Mouse (Mus musculus): ENCODE measurements around the gene Klf4. TPM values are rescaled to one million over a fixed set of nuclear protein-coding genes. Genes with fewer than 3 reads are reported as not detected.

Klf4 gene
- 9.6 and 12.1 TPM in 2 replicates for polyA plus RNA-seq (2015; fragmentation: Nextera tagmentation; extraction: Ambion mirVana)

- H3K9ac ChIP-seq, result peak within 1 kb of the TSS; percentile 64
- peaks cover 14% of the 10 kb centered on the region for H3K4me1 ChIP-seq (replicated peaks)
- H3K4me2 ChIP-seq (replicated peaks), result peak within 1 kb of the TSS; percentile 92
Observed at GRCm38 (mm10) chr4:55532407-55533195, at the start of gene Klf4. Gene Klf4 (minus strand): TSS chr4:55532466.

GRCm38 (mm10) chr4:55571432-55571831, 39.2 kb upstream of the Klf4 start:
- H3K4me1 ChIP-seq (replicated peaks), result no peaks in the 10 kb centered on the region
- no peaks in the 10 kb centered on the region for H3K9me3 ChIP-seq
- no peak overlapping the region for H3K27ac ChIP-seq
- no peak overlapping the region for H3K4me3 ChIP-seq (replicated peaks)
- H3K27me3 ChIP-seq (replicated peaks), result no peaks in the 10 kb centered on the region
- H3K4me2 ChIP-seq (replicated peaks), result no peak overlapping the region
- no peaks in the 10 kb centered on the region for H3K36me3 ChIP-seq
- WGBS, result 47% methylated on average over 2 of the region's 2 CpGs
- no peak overlapping the region for H3K9ac ChIP-seq
- peak; percentile 59 for ATAC-seq

More at GRCm38 (mm10) chr4:55532407-55533195, at the start of gene Klf4:
- peak; percentile 91 for ATAC-seq
- Histone ChIP-seq H3K9me3 (no peaks in the 10 kb centered on the region), H3K27me3 (replicated peaks) (peaks cover 12% of the 10 kb centered on the region), H3K36me3 (no peaks in the 10 kb centered on the region), H3K27ac (peak within 1 kb of the TSS; percentile 88), H3K4me3 (replicated peaks) (peak within 1 kb of the TSS; percentile 60)
- under 1% methylated on average over 70 of the region's 99 CpGs for WGBS

GRCm38 (mm10) chr4:55567986-55568385, 35.7 kb upstream of the Klf4 start:
- H3K4me2 ChIP-seq (replicated peaks), result no peak overlapping the region
- H3K36me3 ChIP-seq, result no peaks in the 10 kb centered on the region
- H3K27me3 ChIP-seq (replicated peaks), result no peaks in the 10 kb centered on the region
- H3K4me1 ChIP-seq (replicated peaks), result no peaks in the 10 kb centered on the region
- no peaks in the 10 kb centered on the region for H3K9me3 ChIP-seq
- WGBS, result 71% methylated on average over 9 of the region's 9 CpGs
- no peak overlapping the region for H3K27ac ChIP-seq
- H3K4me3 ChIP-seq (replicated peaks), result no peak overlapping the region
- no peak overlapping the region for H3K9ac ChIP-seq
- no peak for ATAC-seq

- Histone ChIP-seq H3K9me3 (no peaks in the 10 kb centered on the region), H3K27me3 (replicated peaks) (no peaks in the 10 kb centered on the region), H3K4me3 (replicated peaks) (no peak overlapping the region), H3K4me1 (replicated peaks) (no peaks in the 10 kb centered on the region), H3K36me3 (no peaks in the 10 kb centered on the region), H3K4me2 (replicated peaks) (no peak overlapping the region), H3K27ac (no peak overlapping the region), H3K9ac (no peak overlapping the region)
- ATAC-seq, result no peak
- 84% methylated on average over 5 of the region's 5 CpGs for WGBS
Observed at GRCm38 (mm10) chr4:55567575-55567974, 35.3 kb upstream of the Klf4 start.

GRCm38 (mm10) chr4:55564317-55564716, 32.1 kb upstream of the Klf4 start:
- no peaks in the 10 kb centered on the region for H3K36me3 ChIP-seq
- H3K27ac ChIP-seq, result no peak overlapping the region
- H3K9me3 ChIP-seq, result no peaks in the 10 kb centered on the region
- H3K27me3 ChIP-seq (replicated peaks), result no peaks in the 10 kb centered on the region
- WGBS, result 80% methylated on average over 2 of the region's 2 CpGs
- H3K4me2 ChIP-seq (replicated peaks), result no peak overlapping the region
- no peaks in the 10 kb centered on the region for H3K4me1 ChIP-seq (replicated peaks)
- H3K4me3 ChIP-seq (replicated peaks), result no peak overlapping the region
- ATAC-seq, result no peak
- H3K9ac ChIP-seq, result no peak overlapping the region

- Histone ChIP-seq H3K4me1 (replicated peaks) (no peaks in the 10 kb centered on the region), H3K27ac (no peak overlapping the region)
- ATAC-seq, result no peak
Observed at GRCm38 (mm10) chr4:55563050-55563449, 30.8 kb upstream of the Klf4 start.

GRCm38 (mm10) chr4:55562062-55562461, 29.8 kb upstream of the Klf4 start:
- H3K4me2 ChIP-seq (replicated peaks), result no peak overlapping the region
- H3K4me1 ChIP-seq (replicated peaks), result no peaks in the 10 kb centered on the region
- H3K27me3 ChIP-seq (replicated peaks), result no peaks in the 10 kb centered on the region
- no peak for ATAC-seq
- no peaks in the 10 kb centered on the region for H3K36me3 ChIP-seq
- no peak overlapping the region for H3K4me3 ChIP-seq (replicated peaks)
- no peak overlapping the region for H3K9ac ChIP-seq
- WGBS, result 86% methylated on average over 3 of the region's 3 CpGs
- H3K27ac ChIP-seq, result no peak overlapping the region
- H3K9me3 ChIP-seq, result no peaks in the 10 kb centered on the region

More at GRCm38 (mm10) chr4:55563050-55563449, 30.8 kb upstream of the Klf4 start:
- Histone ChIP-seq H3K4me3 (replicated peaks) (no peak overlapping the region), H3K9ac (no peak overlapping the region), H3K27me3 (replicated peaks) (no peaks in the 10 kb centered on the region), H3K4me2 (replicated peaks) (no peak overlapping the region), H3K36me3 (no peaks in the 10 kb centered on the region), H3K9me3 (no peaks in the 10 kb centered on the region)
- WGBS, result 83% methylated on average over 8 of the region's 8 CpGs

- H3K9ac ChIP-seq, result no peak overlapping the region
- no peaks in the 10 kb centered on the region for H3K4me1 ChIP-seq (replicated peaks)
- no peak for ATAC-seq
- no peaks in the 10 kb centered on the region for H3K27me3 ChIP-seq (replicated peaks)
- no peaks in the 10 kb centered on the region for H3K36me3 ChIP-seq
- no peak overlapping the region for H3K27ac ChIP-seq
- 78% methylated on average over 12 of the region's 12 CpGs for WGBS
- H3K9me3 ChIP-seq, result no peaks in the 10 kb centered on the region
- H3K4me3 ChIP-seq (replicated peaks), result no peak overlapping the region
- H3K4me2 ChIP-seq (replicated peaks), result no peak overlapping the region
Observed at GRCm38 (mm10) chr4:55546869-55547268, 14.6 kb upstream of the Klf4 start.

- Histone ChIP-seq H3K27me3 (replicated peaks) (no peaks in the 10 kb centered on the region), H3K9ac (no peak overlapping the region), H3K4me3 (replicated peaks) (no peak overlapping the region), H3K4me2 (replicated peaks) (no peak overlapping the region), H3K9me3 (no peaks in the 10 kb centered on the region), H3K27ac (no peak overlapping the region), H3K36me3 (no peaks in the 10 kb centered on the region), H3K4me1 (replicated peaks) (no peaks in the 10 kb centered on the region)
- WGBS, result 71% methylated on average over 2 of the region's 2 CpGs
- ATAC-seq, result no peak
Observed at GRCm38 (mm10) chr4:55542753-55543152, 10.5 kb upstream of the Klf4 start.

- Histone ChIP-seq H3K27ac (no peak overlapping the region), H3K36me3 (no peaks in the 10 kb centered on the region), H3K4me2 (replicated peaks) (no peak overlapping the region), H3K4me1 (replicated peaks) (no peaks in the 10 kb centered on the region), H3K4me3 (replicated peaks) (no peak overlapping the region), H3K9me3 (no peaks in the 10 kb centered on the region), H3K9ac (no peak overlapping the region), H3K27me3 (replicated peaks) (no peaks in the 10 kb centered on the region)
- WGBS, result 41% methylated on average over 4 of the region's 4 CpGs
- peak; percentile 56 for ATAC-seq
Observed at GRCm38 (mm10) chr4:55541654-55542053, 9.4 kb upstream of the Klf4 start.

- no peaks in the 10 kb centered on the region for H3K4me1 ChIP-seq (replicated peaks)
- H3K4me3 ChIP-seq (replicated peaks), result no peak overlapping the region
- H3K27me3 ChIP-seq (replicated peaks), result no peaks in the 10 kb centered on the region
- no peak overlapping the region for H3K27ac ChIP-seq
- 55% methylated on average over 4 of the region's 4 CpGs for WGBS
- no peaks in the 10 kb centered on the region for H3K9me3 ChIP-seq
- no peak overlapping the region for H3K9ac ChIP-seq
- H3K4me2 ChIP-seq (replicated peaks), result no peak overlapping the region
- H3K36me3 ChIP-seq, result no peaks in the 10 kb centered on the region
- ATAC-seq, result peak; percentile 47; the same call in 1 of the 2 replicates
Observed at GRCm38 (mm10) chr4:55541221-55541620, 9.0 kb upstream of the Klf4 start.

- no peak for ATAC-seq
Observed at GRCm38 (mm10) chr4:55535012-55535411, 2.7 kb upstream of the Klf4 start.

GRCm38 (mm10) chr4:55534510-55534909, 2.2 kb upstream of the Klf4 start:
- Histone ChIP-seq H3K4me2 (replicated peaks) (no peak overlapping the region), H3K36me3 (no peaks in the 10 kb centered on the region), H3K27ac (no peak overlapping the region), H3K27me3 (replicated peaks) (peaks cover 12% of the 10 kb centered on the region), H3K4me3 (replicated peaks) (no peak overlapping the region), H3K4me1 (replicated peaks) (peaks cover 14% of the 10 kb centered on the region), H3K9me3 (no peaks in the 10 kb centered on the region), H3K9ac (no peak overlapping the region)
- 61% methylated on average over 4 of the region's 4 CpGs for WGBS
- no peak for ATAC-seq

More at GRCm38 (mm10) chr4:55535012-55535411, 2.7 kb upstream of the Klf4 start:
- Histone ChIP-seq H3K9ac (no peak overlapping the region), H3K27me3 (replicated peaks) (peaks cover 12% of the 10 kb centered on the region), H3K4me3 (replicated peaks) (no peak overlapping the region), H3K27ac (no peak overlapping the region), H3K4me1 (replicated peaks) (peaks cover 13% of the 10 kb centered on the region), H3K36me3 (no peaks in the 10 kb centered on the region), H3K4me2 (replicated peaks) (no peak overlapping the region), H3K9me3 (no peaks in the 10 kb centered on the region)

All from intestine, embryonic 15.5 days (tissue).